Mouse (Mus musculus): ENCODE data around the gene Epn1. TPM values are rescaled to one million over a fixed set of nuclear protein-coding genes. Genes with fewer than 3 reads are reported as not detected.
"Not testable (repeated sequence)": the region's sequence is repeated elsewhere in the genome, so short reads cannot be mapped to it uniquely, and the experiment has no call there.

Gene Epn1
- polyA plus RNA-seq, 1 experiment, result 151 TPM

- TF ChIP-seq POLR2A (IDR thresholded peaks at IDR 0.05; ENCODE audit: borderline replicate concordance, extremely low read depth, low read depth, low read length) (no peak), CTCF (IDR thresholded peaks at IDR 0.05; ENCODE audit: insufficient read depth, low read length) (no peak)
- Histone ChIP-seq H3K4me1 (ENCODE audit: control insufficient read depth, insufficient read depth, low read length) (peaks cover 4% of the 10 kb centered on the region), H3K4me3 (replicated peaks; ENCODE audit: extremely low read depth, low read depth, low read length) (no peak overlapping the region)
- DNase-seq, result no peak
- WGBS, result 87% methylated on average over 6 of the region's 6 CpGs
Observed at GRCm38 (mm10) chr7:5064886-5065285, 15.1 kb upstream of the Epn1 start.

GRCm38 (mm10) chr7:5073586-5073985, 6.4 kb upstream of the Epn1 start:
- H3K4me1 ChIP-seq (ENCODE audit: control insufficient read depth, insufficient read depth, low read length), result no peaks in the 10 kb centered on the region; the same call in 1 of the 2 replicates
- WGBS, result 59% methylated on average over 1 of the region's 1 CpGs
- TF ChIP-seq CTCF (IDR thresholded peaks at IDR 0.05; ENCODE audit: insufficient read depth, low read length) (no peak), POLR2A (IDR thresholded peaks at IDR 0.05; ENCODE audit: borderline replicate concordance, extremely low read depth, low read depth, low read length) (no peak)
- DNase-seq, result no peak
- H3K4me3 ChIP-seq (replicated peaks; ENCODE audit: extremely low read depth, low read depth, low read length), result no peak overlapping the region

GRCm38 (mm10) chr7:5074984-5075383, 5.1 kb upstream of the Epn1 start:
- Histone ChIP-seq H3K4me1 (ENCODE audit: control insufficient read depth, insufficient read depth, low read length) (no peaks in the 10 kb centered on the region; the same call in 1 of the 2 replicates), H3K4me3 (replicated peaks; ENCODE audit: extremely low read depth, low read depth, low read length) (no peak overlapping the region)
- TF ChIP-seq CTCF (IDR thresholded peaks at IDR 0.05; ENCODE audit: insufficient read depth, low read length), result no peak
- TF ChIP-seq POLR2A (IDR thresholded peaks at IDR 0.05; ENCODE audit: borderline replicate concordance, extremely low read depth, low read depth, low read length), result no peak
- DNase-seq, result no peak
- WGBS, result 88% methylated on average over 5 of the region's 5 CpGs

GRCm38 (mm10) chr7:5076931-5077330, 3.1 kb upstream of the Epn1 start:
- H3K4me3 ChIP-seq (replicated peaks; ENCODE audit: extremely low read depth, low read depth, low read length), result no peak overlapping the region
- 78% methylated on average over 2 of the region's 2 CpGs for WGBS
- TF ChIP-seq CTCF (IDR thresholded peaks at IDR 0.05; ENCODE audit: insufficient read depth, low read length), result no peak
- no peak for TF ChIP-seq POLR2A (IDR thresholded peaks at IDR 0.05; ENCODE audit: borderline replicate concordance, extremely low read depth, low read depth, low read length)
- no peak for DNase-seq
- peaks cover 2% of the 10 kb centered on the region; the same call in 1 of the 2 replicates for H3K4me1 ChIP-seq (ENCODE audit: control insufficient read depth, insufficient read depth, low read length)

DNA sequence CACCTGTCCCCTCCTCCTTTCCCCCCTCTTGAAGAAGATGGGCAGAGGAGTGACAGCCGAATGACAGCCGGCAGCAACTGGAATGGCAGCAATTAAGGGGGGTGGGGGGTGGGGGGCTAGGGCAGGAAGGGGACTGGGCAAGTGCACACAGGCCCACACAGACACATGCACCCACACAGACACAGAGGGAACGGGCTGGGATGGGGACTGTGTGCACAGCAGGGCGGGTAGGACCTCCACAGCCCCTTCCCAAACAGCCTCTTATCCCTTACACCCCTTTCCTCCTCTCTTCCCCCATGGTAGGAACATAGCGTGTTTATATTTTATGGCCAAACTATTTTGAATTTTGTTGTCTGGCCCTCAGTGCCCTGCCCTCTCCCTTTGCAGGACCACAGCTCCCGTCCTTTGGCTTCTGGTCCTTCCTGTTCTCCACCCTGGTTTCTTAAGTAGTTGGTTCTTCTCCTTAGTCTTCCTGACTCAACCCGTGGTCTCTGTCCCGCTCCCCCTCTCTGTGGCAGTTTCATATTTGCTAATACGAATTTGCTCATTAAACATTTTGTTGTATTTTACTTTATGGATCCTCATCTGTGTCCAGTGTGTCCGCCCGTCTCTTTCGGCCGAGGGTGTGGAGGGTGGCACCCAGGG, 548 bp upstream of the Epn1 start:
- WGBS, result 26% methylated on average over 10 of the region's 13 CpGs
- peak overlapping the region; percentile 58 for H3K4me3 ChIP-seq (replicated peaks; ENCODE audit: extremely low read depth, low read depth, low read length)
- H3K4me1 ChIP-seq (ENCODE audit: control insufficient read depth, insufficient read depth, low read length); DNase-seq: not testable (repeated sequence)

GRCm38 (mm10) chr7:5080815-5081214, 780 bp downstream of the Epn1 start:
- H3K4me1 ChIP-seq (ENCODE audit: control insufficient read depth, insufficient read depth, low read length), result peaks cover 6% of the 10 kb centered on the region; the same call in 1 of the 2 replicates
- no peak for TF ChIP-seq CTCF (IDR thresholded peaks at IDR 0.05; ENCODE audit: insufficient read depth, low read length)
- TF ChIP-seq POLR2A (IDR thresholded peaks at IDR 0.05; ENCODE audit: borderline replicate concordance, extremely low read depth, low read depth, low read length), result no peak
- H3K4me3 ChIP-seq (replicated peaks; ENCODE audit: extremely low read depth, low read depth, low read length), result peak overlapping the region; percentile 58
- WGBS, result 7% methylated on average over 6 of the region's 6 CpGs
- DNase-seq, result no peak

DNA sequence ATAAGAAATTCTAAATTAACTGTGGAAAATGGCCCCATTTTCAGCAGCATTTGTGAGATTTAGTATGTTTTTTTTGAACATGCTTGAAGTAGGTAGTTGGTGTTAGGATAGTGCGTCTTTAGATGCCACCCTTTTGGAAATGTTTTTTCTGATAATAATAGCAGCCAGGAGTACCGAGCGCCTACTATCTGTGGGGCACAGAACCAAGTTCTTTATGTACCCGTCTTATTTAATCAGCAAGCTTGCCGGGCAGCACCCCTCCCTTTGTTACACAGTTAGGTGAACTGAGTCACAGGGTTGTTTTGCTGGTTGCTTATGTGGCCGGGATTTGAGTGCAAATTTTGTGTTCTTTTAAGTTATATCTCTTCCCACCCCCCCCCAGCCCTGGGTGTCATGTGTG, 1.2 kb downstream of the Epn1 start:
- WGBS, result 37% methylated on average over 6 of the region's 6 CpGs
- no peak overlapping the region for H3K4me3 ChIP-seq (replicated peaks; ENCODE audit: extremely low read depth, low read depth, low read length)
- TF ChIP-seq POLR2A (IDR thresholded peaks at IDR 0.05; ENCODE audit: borderline replicate concordance, extremely low read depth, low read depth, low read length) (no peak), CTCF (IDR thresholded peaks at IDR 0.05; ENCODE audit: insufficient read depth, low read length) (no peak)
- H3K4me1 ChIP-seq (ENCODE audit: control insufficient read depth, insufficient read depth, low read length), result peaks cover 6% of the 10 kb centered on the region; the same call in 1 of the 2 replicates
- DNase-seq, result no peak

DNA sequence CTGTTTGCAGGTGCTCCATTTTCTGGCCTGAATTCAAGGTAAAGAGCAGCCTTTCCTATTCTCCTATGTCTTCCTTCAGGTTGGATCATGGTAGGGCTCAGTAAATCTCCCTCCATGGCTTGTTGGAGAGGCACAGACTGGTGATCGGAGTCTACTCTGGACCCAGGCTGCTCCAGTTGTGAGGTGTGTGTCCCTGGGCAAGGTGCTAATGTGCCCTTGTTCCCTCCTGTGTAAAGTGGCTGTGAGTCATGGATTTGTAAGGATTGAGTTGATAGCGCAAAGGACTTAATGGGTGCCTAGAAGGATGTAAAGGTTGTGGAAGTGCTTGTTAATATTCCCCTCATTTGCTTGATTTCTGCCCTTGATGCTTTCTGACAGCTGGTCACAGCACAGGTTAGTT, 1.9 kb downstream of the Epn1 start:
- 86% methylated on average over 2 of the region's 2 CpGs for WGBS
- Histone ChIP-seq H3K4me1 (ENCODE audit: control insufficient read depth, insufficient read depth, low read length) (peaks cover 6% of the 10 kb centered on the region; the same call in 1 of the 2 replicates), H3K4me3 (replicated peaks; ENCODE audit: extremely low read depth, low read depth, low read length) (no peak overlapping the region)
- no peak for DNase-seq
- TF ChIP-seq CTCF (IDR thresholded peaks at IDR 0.05; ENCODE audit: insufficient read depth, low read length) (no peak), POLR2A (IDR thresholded peaks at IDR 0.05; ENCODE audit: borderline replicate concordance, extremely low read depth, low read depth, low read length) (no peak)

- Histone ChIP-seq H3K4me3 (replicated peaks; ENCODE audit: extremely low read depth, low read depth, low read length) (no peak overlapping the region), H3K4me1 (ENCODE audit: control insufficient read depth, insufficient read depth, low read length) (peaks cover 6% of the 10 kb centered on the region; the same call in 1 of the 2 replicates)
- 72% methylated on average over 18 of the region's 18 CpGs for WGBS
- TF ChIP-seq POLR2A (IDR thresholded peaks at IDR 0.05; ENCODE audit: borderline replicate concordance, extremely low read depth, low read depth, low read length) (no peak), CTCF (IDR thresholded peaks at IDR 0.05; ENCODE audit: insufficient read depth, low read length) (no peak)
- no peak for DNase-seq
Observed at GRCm38 (mm10) chr7:5083325-5084105, 3.5 kb downstream of the Epn1 start.

DNA sequence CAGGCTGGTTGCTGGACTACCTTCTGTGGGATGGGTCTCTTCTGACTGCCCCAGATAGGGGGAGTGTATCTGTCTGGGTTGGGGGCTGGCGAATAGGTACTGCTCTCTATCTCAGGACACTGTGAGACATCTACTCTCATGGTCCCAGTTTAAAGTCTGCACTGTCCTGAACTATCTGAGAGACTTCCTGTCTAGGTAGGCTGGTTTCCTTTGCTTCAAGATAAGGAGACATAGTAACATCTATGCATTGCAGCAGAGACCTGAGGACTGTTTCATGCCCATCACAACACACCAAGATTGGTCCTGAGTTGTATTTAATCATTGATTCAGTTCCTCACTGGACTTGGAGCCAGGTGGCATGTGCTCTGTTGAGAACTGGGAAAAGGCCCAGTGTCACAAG, 5.5 kb downstream of the Epn1 start:
- no peak for DNase-seq
- H3K4me1 ChIP-seq (ENCODE audit: control insufficient read depth, insufficient read depth, low read length), result peaks cover 6% of the 10 kb centered on the region; the same call in 1 of the 2 replicates
- 83% methylated on average over 1 of the region's 1 CpGs for WGBS
- H3K4me3 ChIP-seq (replicated peaks; ENCODE audit: extremely low read depth, low read depth, low read length), result no peak overlapping the region
- TF ChIP-seq POLR2A (IDR thresholded peaks at IDR 0.05; ENCODE audit: borderline replicate concordance, extremely low read depth, low read depth, low read length), result no peak
- no peak for TF ChIP-seq CTCF (IDR thresholded peaks at IDR 0.05; ENCODE audit: insufficient read depth, low read length)

Data from lung, adult 2 months (tissue).